Mouse (Mus musculus): ENCODE data around the gene Plin3. TPM values are rescaled to one million over a fixed set of nuclear protein-coding genes. Genes with fewer than 3 reads are reported as not detected.

The Plin3 gene
- 10 to 100 TPM; 96.0 to 97.9 TPM for total RNA-seq (2021)
- long read RNA-seq, experiment 1, transcript Plin3-201 (8 exons, 3,645 nt), result major isoform, 125 of 160 reads
- long read RNA-seq, experiment 1, partial matches to known transcripts, result 23 of 160 reads
- long read RNA-seq, experiment 1, other reads (novel, unspliced or antisense), result 12 of 160 reads
- long read RNA-seq, experiment 2, transcript Plin3-201 (8 exons, 3,645 nt), result major isoform, 53 of 75 reads
- long read RNA-seq, experiment 2, partial matches to known transcripts, result 13 of 75 reads
- long read RNA-seq, experiment 2, other reads (novel, unspliced or antisense), result 9 of 75 reads

GRCm38 (mm10) chr17:56292531-56293222, at the start of gene Plin3:
TSS of gene Plin3 (minus strand) at chr17:56292873.
- peak; percentile 40 for DNase-seq

DNA sequence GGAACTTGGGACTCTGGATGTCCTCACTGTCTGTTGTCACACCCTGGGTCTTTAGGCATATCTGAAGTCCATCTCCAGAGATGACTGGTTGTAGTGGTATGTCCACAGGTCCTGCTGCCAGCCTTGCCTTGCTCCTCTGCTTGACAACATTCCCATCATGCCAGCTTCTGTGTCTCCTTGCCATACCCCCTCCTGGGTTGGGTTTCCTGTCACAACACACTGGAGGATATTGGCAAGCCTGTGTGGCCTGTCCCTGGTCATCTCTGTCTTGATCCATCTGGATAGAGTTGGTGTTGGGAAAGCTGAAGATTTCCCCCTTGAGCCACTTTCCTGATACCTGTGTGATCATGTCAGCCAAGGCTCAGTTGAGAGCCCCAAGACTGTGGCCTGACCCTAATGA, 48.0 kb upstream of the Plin3 start:
- DNase-seq, result no peak

GRCm38 (mm10) chr17:56338909-56339308, 46.2 kb upstream of the Plin3 start:
- DNase-seq, result peak; percentile 66

DNA sequence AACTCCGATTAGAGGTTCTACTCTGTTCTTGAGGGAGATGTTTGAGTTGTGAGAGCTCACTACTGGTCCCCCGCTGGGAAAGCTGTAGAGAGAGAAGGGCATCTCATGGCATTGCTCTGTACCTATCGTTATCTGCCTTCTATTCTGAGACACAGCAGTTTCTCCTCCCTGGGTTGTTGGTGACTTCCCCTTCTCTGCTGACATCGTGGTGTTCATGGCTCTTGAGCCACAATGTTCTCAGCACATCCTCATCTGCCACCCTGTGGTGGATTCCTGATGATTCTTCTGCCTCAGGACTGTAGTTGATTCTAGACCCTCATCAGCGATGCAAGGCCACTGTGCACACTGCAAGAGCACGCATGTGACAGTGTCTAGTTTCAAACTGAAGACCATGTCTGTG, 45.1 kb upstream of the Plin3 start:
- DNase-seq, result no peak

DNA sequence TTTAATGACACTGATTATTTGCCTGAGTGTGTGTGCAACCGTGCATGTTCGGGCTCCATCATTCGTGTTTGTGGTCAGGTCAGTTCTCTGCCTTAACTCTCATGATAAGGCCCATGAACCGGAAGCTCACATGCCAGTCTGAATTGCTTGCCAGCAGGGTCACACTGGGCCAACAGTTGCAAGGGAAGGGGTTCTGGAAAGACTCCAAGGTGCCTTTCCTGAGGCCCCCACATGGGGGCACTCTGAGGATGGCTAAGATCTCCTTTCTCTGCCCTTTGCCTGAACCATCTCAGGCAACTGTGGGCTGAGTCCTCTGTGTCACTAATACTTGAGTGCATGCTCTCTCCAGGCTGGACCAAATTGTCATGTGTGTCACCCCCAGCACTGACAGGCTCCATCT, 44.5 kb upstream of the Plin3 start:
- peak; percentile 65 for DNase-seq

- DNase-seq, result no peak
Measured at GRCm38 (mm10) chr17:56332987-56333386, 40.3 kb upstream of the Plin3 start.

GRCm38 (mm10) chr17:56331256-56331655, 38.6 kb upstream of the Plin3 start:
- peak; percentile 68 for DNase-seq

GRCm38 (mm10) chr17:56330345-56330744, 37.7 kb upstream of the Plin3 start:
- no peak for DNase-seq

GRCm38 (mm10) chr17:56329267-56329666, 36.6 kb upstream of the Plin3 start:
- DNase-seq, result peak; percentile 48

DNA sequence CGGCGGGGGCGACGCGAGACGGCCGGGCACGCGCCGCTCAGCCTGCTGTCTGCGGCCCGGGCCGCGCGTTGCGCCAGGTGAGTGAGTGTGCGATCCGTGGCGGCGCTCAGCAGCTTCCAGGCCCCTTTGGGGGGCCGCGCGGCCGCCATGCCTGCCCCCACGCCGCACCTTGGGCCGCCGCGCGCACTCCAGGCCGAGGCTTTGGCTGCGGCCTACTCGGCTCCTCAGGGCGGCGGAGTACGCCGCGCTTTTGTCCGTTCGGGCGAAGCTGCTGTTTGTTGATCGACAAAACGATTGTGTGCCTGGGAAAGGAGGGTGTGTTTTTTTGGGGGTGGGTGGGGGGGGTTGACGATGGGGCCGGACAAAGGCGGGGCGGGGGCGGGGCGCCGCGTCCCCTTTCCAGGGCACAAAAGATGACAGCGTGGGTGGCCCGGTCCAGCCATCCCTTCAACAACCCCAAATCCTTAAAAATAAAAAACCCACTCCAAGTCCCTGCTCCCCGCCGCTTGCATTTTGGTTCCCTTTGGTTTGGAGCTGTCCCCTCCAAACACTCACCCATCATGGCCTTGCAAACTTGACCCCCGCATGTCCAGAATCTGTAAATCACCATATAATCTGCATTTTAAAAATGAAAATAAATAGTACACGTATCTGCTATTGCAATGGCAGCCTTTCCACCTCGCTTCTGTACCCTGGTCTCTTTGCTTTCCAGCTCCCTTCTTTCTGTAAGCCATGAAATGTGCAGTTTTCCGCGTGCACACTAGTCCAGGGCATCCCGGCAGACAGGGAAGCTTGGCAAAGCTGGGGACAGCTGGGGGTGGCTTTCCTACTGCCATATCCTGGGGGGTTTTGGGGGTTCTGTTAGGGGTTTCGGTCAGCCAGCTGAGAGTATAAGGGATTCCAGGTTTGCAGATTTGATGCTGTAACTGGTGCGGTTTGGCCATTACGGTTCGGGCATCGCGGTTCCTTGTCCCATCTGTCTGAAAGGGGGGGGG, 33.8 kb upstream of the Plin3 start:
- no peak for DNase-seq

GRCm38 (mm10) chr17:56325450-56326152, 32.9 kb upstream of the Plin3 start, which contains the start of gene Kdm4b:
TSS of gene Kdm4b (plus strand) at chr17:56326062.
- peak; percentile 99 for DNase-seq

GRCm38 (mm10) chr17:56324419-56324818, 31.7 kb upstream of the Plin3 start:
- no peak for DNase-seq

DNA sequence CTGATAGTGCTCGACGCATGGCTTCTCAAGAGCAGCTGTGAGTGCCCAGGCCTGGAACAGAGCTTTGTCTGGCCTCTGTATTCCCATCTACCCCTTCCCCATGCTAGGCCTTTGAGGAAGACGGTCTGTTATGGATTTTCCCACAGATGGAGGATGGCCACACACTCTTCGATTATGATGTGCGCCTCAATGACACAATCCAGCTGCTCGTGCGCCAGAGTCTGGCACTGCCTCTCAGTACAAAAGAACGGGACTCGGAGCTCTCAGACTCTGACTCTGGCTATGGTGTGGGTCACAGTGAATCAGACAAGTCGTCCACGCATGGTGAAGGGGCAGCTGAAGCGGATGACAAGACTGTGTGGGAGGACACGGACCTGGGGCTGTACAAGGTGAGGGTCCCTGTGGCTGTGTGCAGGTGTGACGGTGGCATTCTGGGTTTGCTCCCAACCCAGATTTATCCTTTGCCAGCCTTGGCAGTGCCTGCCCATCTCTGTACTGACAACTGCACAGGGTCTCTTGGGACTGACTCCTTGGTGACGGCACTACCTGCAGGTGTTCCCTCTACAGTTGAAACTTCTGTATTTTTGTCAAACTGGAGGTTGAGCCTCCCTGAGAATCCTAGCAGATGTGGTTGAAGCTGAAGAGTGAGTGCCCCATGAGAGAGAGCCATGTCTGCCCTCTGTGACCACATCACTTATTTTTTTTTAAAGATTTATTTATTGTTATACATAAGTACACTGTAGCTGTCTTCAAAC, 16.7 kb upstream of the Plin3 start:
- DNase-seq, result no peak

- DNase-seq, result no peak
Measured at GRCm38 (mm10) chr17:56308088-56308487, 15.4 kb upstream of the Plin3 start.

- DNase-seq, result peak; percentile 35
Measured at GRCm38 (mm10) chr17:56305826-56306225, 13.2 kb upstream of the Plin3 start.

DNA sequence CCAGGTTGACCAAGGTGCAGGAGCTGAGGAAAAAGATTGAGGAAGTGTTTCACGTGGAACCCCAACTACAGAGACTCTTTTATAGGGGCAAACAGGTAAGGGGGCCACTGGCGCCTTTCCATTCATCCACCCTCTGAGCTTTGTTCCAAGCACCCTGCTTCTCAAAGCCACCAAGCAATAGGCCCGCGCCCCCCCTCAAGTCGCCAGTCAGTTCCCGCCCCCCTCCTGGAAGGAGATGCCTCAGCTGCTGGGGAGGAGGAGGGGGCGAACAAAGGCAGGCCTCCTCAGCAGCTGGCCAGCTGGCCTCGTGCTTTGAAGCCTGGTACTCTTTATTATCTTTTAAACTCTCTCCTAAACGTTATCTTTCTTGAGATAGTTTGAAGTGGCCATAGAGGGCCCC, 12.5 kb upstream of the Plin3 start:
- DNase-seq, result no peak

GRCm38 (mm10) chr17:56304718-56305117, 12.0 kb upstream of the Plin3 start:
- DNase-seq, result no peak

DNA sequence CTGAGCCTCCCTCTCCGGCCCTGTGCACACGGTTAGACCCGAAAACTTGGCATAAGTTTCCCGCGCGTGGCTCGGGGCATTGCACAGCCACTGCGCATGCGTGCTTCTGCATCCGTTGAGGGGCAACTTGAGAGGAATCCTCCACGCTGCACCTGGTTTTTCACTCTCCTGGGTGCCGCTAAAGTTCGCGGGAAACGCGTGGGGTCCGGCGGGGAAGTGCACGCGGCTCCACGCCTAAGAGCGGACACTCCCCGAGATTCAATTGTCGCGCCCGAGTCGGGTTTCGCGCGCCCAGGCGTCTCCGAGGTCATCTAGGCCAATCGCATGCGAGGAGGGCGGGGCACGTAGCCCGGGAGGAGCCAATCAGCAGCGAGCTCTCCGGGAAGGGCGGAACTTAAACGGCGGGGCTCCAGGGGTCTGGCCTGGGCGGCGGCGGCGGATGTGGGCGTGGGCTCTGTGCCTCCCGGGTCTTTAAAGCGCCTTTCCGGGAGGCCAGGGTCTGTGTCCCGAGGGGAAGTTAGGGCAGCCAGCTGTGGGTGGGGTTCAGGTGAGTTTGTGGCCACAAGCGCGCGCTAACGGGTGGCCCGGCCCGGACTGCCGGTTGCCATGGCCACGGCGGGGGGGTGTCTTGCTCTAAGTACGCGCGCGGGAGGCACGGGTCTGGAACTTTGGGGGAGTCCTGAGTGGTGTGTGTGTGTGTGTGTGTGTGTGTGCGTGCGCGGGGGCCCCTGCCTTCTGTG, 11.3 kb upstream of the Plin3 start:
- peak; percentile 98 for DNase-seq

GRCm38 (mm10) chr17:56303160-56303846, 10.6 kb upstream of the Plin3 start, which contains the start of gene Uhrf1:
TSS of gene Uhrf1 (plus strand) at chr17:56303321.
- peak; percentile 92 for DNase-seq

All from adrenal gland, postnatal 10 days (tissue).